Mouse (Mus musculus): ENCODE measurements around the gene Celf2. TPM values are rescaled to one million over a fixed set of nuclear protein-coding genes. Genes with fewer than 3 reads are reported as not detected.
A peak's percentile ranks its signal among the peaks of the same experiment; 100 is the strongest.

The Celf2 gene
- total RNA-seq, 2 experiments from 2014 or later, result 91.3 to 93.2 TPM

- peak; percentile 17 for DNase-seq
These were observed 783.3 kb downstream of the Celf2 start for GRCm38 (mm10) chr2:6726071-6726470.

GRCm38 (mm10) chr2:6723602-6724001 is 785.8 kb downstream of the Celf2 start:
- DNase-seq, result no peak

- DNase-seq, result no peak
These were observed 787.6 kb downstream of the Celf2 start for GRCm38 (mm10) chr2:6721460-6722401.

GRCm38 (mm10) chr2:6720753-6721459 is 788.5 kb downstream of the Celf2 start:
- no peak for DNase-seq

GRCm38 (mm10) chr2:6718864-6719263 is 790.5 kb downstream of the Celf2 start:
- no peak for DNase-seq

- DNase-seq, result no peak
These were observed 791.4 kb downstream of the Celf2 start for GRCm38 (mm10) chr2:6717953-6718352.

GRCm38 (mm10) chr2:6715562-6715961 is 793.8 kb downstream of the Celf2 start:
- no peak for DNase-seq

- no peak for DNase-seq
These were observed 795.8 kb downstream of the Celf2 start for GRCm38 (mm10) chr2:6713529-6713928.

GRCm38 (mm10) chr2:6710687-6711430 is 798.5 kb downstream of the Celf2 start:
- no peak for DNase-seq

- DNase-seq, result no peak
These were observed 801.3 kb downstream of the Celf2 start for GRCm38 (mm10) chr2:6707959-6708519.

GRCm38 (mm10) chr2:6707276-6707675 is 802.1 kb downstream of the Celf2 start:
- DNase-seq, result no peak

- no peak for DNase-seq
These were observed 803.2 kb downstream of the Celf2 start for GRCm38 (mm10) chr2:6705929-6706739.

- no peak for DNase-seq
These were observed 803.9 kb downstream of the Celf2 start for GRCm38 (mm10) chr2:6705475-6705874.

- DNase-seq, result no peak
These were observed 804.6 kb downstream of the Celf2 start for GRCm38 (mm10) chr2:6704804-6705203.

- DNase-seq, result no peak
These were observed 805.0 kb downstream of the Celf2 start for GRCm38 (mm10) chr2:6704342-6704741.

- no peak for DNase-seq
These were observed 813.0 kb downstream of the Celf2 start for GRCm38 (mm10) chr2:6696326-6696725.

GRCm38 (mm10) chr2:6695353-6695951 is 813.9 kb downstream of the Celf2 start:
- no peak for DNase-seq

GRCm38 (mm10) chr2:6689689-6690088 is 819.7 kb downstream of the Celf2 start:
- no peak for DNase-seq

GRCm38 (mm10) chr2:6678231-6678630 is 831.1 kb downstream of the Celf2 start:
- no peak for DNase-seq

GRCm38 (mm10) chr2:6677457-6677856 is 831.9 kb downstream of the Celf2 start:
- no peak for DNase-seq

GRCm38 (mm10) chr2:6674401-6674800 is 835.0 kb downstream of the Celf2 start:
- DNase-seq, result no peak
